Mouse (Mus musculus) kidney, postnatal 25 days (tissue): Measurements from ENCODE around the gene Pfkp.
A peak's percentile ranks its signal among the peaks of the same experiment; 100 is the strongest.

ENCODE experiments used
- DNase-seq, 2 experiments: peaks; one replicate each; pipeline ENCODE4 v3.0.0; 2021; ENCODE audit warnings: mixed read lengths in 2 of 2

The Pfkp gene

GRCm38 (mm10) chr13:6648669-6649233 lies at the start of gene Pfkp:
Gene Pfkp (minus strand): TSS chr13:6648777.
- DNase-seq = peak; percentile 91 to 94

- DNase-seq = no peak
These were observed 42.0 kb upstream of the Pfkp start for GRCm38 (mm10) chr13:6690607-6691006.

DNA sequence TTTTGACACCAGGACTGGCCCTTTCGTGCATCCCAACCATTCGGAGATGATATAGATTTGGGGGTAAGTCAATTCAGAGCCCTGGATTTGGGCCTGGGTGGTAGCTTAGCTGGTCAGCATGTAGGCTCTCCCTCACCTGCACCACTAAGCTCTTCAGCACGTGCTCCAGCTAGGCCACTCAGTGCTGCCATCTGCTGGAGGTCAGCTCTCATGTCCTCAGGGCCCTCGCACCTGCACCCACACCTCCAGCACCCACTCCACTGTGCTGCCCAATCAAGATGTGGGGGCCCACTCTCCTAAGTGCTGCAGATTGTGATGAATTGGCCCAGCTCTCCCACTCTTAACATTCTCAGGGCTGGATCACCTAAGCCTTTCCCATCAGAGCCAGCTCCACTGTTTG lies 41.4 kb upstream of the Pfkp start:
- peak; percentile 68 to 79 for DNase-seq

- peak; percentile 44 to 54 for DNase-seq
These were observed 40.3 kb upstream of the Pfkp start for GRCm38 (mm10) chr13:6688790-6689433.

GRCm38 (mm10) chr13:6666887-6667286 lies 18.3 kb upstream of the Pfkp start:
- DNase-seq = no peak

- no peak for DNase-seq
These were observed 16.9 kb upstream of the Pfkp start for GRCm38 (mm10) chr13:6665506-6665905.

DNA sequence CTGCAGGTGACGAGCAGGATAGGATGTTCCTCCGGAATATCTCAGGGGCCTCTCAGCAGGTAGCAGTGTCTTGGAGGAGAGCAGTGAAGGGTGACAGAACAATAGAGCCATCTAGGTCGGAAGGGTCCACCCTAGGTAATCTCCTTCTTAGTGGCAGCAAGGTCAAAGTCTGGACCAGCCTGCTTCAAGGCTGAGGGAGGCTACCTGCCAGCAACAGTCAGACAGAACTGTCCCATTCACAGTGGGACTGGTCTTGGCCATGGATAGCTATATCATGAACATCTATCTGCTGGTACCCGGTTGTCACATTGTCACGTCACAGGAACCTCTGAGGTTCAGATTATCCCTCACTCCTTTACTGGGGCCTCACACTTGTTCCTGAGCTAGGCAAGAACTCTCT lies 15.6 kb upstream of the Pfkp start:
- DNase-seq = no peak

DNA sequence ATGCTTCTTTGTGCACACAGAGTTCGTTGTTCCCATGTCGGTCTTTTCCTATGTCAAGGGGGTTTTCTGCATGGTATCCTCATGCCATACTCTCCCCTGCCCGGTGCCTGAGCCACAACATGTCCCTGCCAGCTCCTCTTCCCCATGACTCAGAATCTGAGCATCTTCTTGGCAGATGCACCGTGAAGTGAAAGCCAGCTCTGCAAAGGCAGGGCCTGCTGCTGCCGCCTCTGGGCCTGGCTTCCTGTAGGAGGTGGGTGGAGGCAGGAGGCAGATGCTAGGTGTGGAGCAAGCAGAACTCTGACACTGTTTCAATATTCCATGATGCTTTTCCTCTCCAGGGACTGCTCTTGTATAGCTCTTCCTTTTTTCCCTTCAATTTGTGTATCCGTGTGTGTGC lies 10.7 kb upstream of the Pfkp start:
- no peak for DNase-seq

- DNase-seq = no peak
These were observed 8.7 kb upstream of the Pfkp start for GRCm38 (mm10) chr13:6657300-6657699.

DNA sequence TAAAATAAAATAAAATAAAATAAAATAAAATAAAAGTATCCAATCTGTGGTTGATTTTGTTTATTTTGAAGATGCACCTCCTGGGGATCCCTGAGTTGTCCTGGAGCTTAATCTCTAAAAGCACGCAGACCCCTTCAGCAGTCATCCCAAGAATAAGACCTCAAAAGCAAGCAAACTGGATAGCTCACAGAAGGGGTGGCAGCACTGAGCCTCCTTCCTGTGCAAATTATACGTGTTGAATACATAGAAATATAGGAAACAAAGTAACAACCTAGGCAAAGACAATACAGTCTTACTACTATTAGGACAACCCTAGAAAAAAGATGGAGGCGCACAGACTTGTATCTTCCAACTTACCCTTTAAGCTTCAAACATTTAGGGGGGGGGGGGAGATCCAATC lies 965 bp upstream of the Pfkp start:
- no peak for DNase-seq

GRCm38 (mm10) chr13:6647992-6648668 lies 447 bp downstream of the Pfkp start:
- no peak for DNase-seq

DNA sequence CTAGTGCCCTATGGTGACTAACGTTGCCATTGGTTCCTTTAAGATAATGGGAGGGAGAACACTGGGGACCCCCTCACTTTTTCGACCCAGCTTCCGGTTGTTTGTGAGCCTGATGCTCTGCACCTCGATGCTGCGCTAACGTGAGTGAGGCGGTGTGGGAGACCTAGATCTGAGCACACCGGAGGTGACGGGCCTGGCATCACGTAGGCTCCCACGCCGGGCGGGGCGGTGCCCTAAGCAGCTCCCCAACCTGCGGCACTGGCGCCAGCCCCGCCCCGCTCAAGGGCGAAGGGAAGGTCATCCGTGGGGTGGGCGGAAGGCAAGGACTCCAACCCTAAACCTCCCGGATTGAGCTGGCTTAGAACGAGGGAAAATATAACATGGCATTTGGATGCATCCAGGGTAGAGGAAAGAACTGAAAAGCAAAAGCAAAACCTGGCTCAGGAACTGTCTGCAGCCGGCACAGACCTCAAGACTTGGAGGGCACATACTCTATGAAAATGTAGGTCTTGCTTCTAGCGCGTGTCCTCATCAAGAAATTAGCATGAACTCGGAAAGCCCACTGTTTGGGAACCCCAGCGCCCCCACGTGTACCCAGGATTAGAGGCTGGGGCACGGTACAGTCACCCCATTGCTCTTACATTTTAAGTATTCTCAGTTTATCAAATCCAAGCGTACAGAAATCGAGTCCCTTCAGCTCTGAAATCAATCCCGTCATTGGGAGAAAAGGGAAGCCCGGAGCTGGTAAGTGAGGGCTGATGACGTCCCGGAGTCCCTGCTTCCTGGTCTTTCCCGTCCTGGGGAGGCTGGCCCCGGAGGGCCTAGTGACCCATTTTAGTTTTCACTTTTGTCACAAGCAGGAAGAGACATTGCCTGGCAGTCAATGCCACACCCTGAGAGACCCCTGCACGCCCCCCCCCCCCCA lies 1.2 kb downstream of the Pfkp start:
- peak; percentile 65 to 83 for DNase-seq

DNA sequence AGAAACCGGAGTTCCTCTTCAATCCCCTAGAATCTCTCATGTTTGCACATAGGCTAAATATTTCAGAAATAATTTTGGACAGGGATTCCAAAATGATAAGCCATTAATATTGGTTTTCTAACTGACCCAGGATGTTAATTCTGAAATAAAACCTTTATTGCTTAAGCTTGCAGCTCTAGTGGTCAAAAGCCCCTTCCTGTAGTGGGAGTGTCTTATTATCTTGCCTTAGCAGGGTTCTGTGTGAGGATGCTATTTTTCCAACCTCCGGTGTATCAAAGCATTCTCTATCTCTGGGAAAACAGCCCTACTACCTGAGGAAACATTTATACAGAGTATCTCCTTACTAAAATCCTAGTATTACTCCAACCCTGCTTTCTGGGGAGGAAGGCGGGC lies 1.9 kb downstream of the Pfkp start:
- DNase-seq = no peak

GRCm38 (mm10) chr13:6646266-6646665 lies 2.3 kb downstream of the Pfkp start:
- DNase-seq = no peak

DNA sequence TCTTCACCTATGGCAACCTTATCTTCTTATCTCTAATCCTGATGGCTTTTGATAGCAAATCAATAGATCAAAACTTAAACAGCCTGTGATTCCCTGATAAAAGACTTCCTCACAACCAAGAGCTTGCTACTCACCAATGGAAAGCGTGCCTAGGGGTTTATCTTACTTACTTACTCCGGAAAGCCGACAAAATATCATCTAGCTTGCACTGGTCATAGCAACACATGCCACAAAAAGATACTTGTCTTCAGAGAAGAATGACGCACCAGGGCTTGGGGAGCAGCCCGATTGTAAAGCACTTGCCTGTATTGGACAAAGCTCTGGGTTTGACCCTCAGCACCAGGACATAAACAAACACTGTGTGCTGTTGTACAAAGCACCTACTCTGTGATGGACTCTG lies 4.6 kb downstream of the Pfkp start:
- DNase-seq = no peak

- DNase-seq = no peak
These were observed 5.6 kb downstream of the Pfkp start for GRCm38 (mm10) chr13:6643026-6643425.

- peak; percentile 52 to 80 for DNase-seq
These were observed 6.1 kb downstream of the Pfkp start for GRCm38 (mm10) chr13:6642453-6642852.

DNA sequence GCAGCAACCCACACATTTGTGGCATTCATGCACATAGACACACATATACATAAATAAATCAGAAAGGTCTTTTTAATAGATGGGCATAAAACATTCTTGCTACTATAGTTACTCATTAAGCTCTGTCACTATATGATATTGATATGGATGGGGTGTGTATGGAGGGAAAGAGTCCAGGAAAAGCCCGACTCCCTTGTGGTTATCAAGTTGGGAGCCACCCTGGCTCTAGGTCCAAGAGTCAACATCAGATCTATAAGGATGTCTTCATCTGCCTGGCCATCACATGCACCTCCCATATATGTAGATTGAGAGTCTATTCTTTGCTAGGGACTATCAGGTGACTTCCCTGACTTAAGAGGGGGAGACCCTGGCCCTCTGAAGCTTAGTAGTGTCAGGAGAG lies 7.1 kb downstream of the Pfkp start:
- DNase-seq = no peak

DNA sequence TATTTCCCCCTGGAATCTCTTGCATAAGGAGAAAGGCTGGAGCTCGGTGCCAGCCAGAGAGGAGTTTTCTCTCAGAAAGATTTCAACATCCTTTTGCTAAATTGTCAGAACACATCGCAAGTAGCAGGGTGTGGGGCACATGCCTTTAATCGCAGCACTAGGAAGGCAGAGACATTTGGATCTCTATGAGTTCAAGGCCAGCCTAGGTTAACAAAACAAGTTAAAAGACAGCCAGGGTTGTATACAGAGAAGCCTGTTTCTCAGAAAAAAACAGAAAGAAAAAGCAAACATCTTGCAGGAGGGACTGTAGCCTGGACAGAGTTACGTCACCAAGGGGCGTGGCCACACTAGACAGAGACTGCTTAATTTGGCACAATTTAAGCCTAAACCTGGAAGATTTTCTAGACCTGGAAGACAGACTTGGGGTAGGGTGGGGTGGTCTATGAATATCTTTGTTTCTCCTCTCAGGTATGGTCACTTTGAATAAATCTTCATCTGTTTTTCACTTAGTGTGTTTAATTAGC lies 9.0 kb downstream of the Pfkp start:
- no peak for DNase-seq

GRCm38 (mm10) chr13:6638976-6639375 lies 9.6 kb downstream of the Pfkp start:
- DNase-seq = no peak

- no peak for DNase-seq
These were observed 10.2 kb downstream of the Pfkp start for GRCm38 (mm10) chr13:6638425-6638824.

DNA sequence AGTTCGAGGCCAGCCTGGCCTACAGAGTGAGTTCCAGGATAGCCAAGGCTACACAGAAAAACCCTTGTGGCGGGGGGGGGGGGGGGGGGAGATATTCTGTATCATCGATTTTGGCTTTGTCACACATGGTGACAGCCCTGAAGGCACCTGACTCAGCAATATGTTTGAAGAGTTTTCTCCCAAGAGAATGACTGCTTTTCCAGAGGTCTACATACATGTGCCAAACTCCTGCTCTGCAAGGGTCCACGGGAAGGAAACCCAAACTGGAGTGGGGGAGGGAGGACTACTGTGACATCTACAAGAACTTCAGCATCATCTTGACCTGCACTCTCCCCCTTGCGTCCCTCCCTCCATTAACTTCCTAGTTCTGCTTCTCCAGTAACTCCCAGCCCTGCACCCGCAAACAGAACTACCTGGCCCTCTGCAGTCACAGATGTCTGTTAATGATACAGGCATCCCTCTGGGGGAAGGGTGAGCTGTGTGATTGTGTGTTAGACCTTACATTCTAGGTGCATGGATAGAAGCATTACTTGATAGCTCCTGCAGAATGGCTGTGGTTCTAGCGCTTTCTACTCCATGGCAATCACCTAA lies 10.9 kb downstream of the Pfkp start:
- no peak for DNase-seq

- peak in 1 of 2 experiments; percentile 43 for DNase-seq
These were observed 11.6 kb downstream of the Pfkp start for GRCm38 (mm10) chr13:6636976-6637375.
